Mouse (Mus musculus) G1E-ER4 (cell line): ENCODE data around the gene Mgat4d. TPM values are rescaled to one million over a fixed set of nuclear protein-coding genes. Genes with fewer than 3 reads are reported as not detected.

ENCODE experiments used
- GATA1 ChIP-seq: IDR thresholded peaks from one replicate; pipeline ENCODE4 v1.8.0; 2012; ENCODE audit warnings: low read length, inconsistent platforms
- polyA plus RNA-seq: library from polyadenylated mRNA; stranded (reverse); fragments of >175 nt; gene quantifications from 2 replicates; pipeline ENCODE4 v1.2.3, GENCODE M21; 2012

Mgat4d gene
- not detected in 2 replicates for polyA plus RNA-seq

DNA sequence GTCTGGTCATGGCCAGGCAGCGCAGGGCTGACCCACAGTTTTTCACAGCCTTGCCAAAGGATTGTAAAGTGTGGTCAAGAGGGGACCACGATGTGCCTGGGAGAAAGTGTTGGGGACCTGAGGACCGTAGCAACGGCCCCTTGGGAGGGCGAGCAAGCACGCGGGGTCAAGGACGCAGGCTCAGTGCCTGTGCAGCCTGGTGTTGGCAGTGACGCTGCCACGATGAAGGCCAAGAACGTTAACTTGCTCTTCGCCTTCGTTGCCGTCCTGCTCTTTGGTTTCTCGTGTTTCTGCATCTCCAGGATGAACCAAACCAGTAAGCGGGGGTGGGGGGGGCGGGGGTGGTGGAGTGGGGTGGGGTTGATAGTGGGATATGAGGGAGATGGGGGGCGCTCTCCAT, at the start of gene Mgat4d:
TSS of gene Mgat4d (plus strand) at position 209 of the 400 bp plus-strand sequence.
- no peak for TF ChIP-seq GATA1

DNA sequence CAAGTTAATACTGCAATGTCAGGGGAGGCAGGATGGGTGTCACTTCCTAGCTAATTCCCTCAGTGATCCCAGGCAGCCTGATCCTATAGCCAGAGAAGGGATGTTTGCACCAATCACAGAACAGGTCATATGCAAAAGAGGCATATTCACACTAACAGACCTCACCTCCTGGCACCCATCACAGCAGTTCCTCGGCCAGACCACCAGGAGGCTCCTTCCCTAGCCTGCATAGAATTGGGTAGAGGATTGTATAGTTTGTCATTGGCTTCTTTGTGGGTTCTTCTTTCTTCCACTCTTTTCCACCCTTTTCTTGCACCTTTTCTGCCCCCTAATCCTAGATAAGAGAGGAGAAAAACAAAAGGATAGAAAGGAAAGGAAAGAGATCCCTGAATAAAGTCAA, 48.1 kb upstream of the Mgat4d start:
- TF ChIP-seq GATA1, result no peak

DNA sequence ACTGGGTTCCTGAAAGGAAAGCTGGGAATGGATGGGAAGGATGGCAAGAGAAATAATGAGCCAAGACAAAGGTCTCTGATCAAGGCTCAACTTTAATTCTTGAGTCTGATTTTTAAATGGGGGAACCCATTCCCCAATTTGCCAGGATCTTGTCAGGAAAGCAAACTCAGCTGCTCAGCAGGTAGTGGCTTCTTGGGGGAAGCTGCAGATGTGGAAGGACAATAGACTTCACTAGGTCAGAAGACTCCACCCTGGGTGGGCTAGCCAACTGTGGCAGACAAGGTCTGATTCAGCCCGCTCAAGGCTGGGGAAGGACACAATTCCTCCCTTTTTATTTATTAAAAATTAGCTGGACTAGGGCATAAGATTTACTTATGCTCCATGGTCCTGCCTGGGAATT, 43.3 kb upstream of the Mgat4d start:
- no peak for TF ChIP-seq GATA1

DNA sequence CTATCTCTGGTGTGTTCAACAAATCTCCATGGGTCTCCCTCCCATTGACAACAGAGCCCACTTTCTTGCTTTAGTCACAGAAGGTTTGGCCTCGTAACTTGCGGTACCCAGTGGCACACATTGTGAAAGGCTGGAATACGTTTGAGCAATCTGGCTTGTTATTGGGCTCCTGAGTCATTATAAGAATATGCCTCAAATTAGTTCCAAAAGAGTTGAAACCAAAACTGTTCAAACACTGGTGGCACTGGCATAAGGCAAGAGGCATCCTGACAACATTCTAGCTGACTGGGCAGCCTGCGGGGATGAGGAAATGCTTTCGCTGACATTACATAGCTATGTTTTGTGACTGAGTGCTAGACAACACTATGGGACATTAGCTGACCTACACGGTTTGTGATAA, 38.4 kb upstream of the Mgat4d start:
- no peak for TF ChIP-seq GATA1

DNA sequence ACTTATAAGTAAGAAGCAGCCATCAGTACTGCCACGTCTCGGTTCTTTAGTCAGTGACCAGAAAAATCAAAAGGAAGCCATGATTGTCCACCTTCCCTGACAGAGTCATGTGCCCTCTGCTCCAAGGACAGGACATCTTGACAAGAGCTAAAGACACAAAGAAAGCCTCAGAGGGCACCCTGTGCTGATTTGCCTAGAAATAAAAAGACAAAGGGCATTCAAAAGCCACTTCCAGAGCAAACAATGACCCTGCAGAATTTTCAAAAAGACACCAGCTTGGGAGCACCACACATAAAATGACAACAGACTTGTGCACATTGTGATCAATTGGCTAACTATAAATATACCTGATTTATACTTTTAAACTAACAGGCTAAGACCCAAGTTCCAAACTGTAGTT, 32.6 kb upstream of the Mgat4d start:
- TF ChIP-seq GATA1, result no peak

DNA sequence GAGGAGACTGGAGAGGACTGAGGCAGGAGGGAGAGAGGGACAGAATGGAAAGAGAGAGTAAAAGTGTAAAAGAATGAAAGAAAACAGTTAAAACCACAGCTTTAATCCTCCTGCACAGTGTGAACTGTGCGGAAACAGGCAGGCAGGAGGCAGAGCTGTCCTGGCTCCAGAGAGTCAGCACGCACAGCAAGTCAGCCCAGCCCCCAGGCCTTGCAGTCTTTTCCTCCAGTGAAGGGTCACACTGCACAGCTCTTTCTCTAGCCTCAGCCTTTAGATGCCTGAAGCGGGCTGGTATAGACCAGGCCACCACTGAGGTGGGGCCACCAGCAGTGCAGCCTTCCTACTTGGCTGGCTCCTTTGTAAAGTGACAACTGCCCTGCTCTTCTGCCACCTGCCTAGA, 27.7 kb upstream of the Mgat4d start:
- no peak for TF ChIP-seq GATA1

DNA sequence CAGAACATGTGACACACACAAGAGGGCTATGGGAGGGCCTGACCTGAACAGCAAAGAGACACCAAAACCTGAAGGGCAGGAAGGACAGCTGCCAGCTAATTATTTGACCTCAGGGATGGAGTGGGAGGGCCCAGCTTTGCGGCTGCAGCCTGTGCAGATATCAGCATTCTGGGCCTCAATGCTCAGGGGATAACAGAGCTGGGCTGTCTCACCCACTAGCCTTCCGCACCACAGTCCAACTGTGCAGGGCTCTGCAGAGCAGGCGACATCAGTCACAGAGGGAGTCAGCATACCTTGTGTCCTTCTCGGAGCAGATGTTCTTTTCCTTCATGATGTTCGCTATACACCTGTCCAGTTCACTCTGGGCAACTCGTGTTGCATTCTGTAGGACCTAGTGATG, 25.9 kb upstream of the Mgat4d start:
- TF ChIP-seq GATA1, result no peak

DNA sequence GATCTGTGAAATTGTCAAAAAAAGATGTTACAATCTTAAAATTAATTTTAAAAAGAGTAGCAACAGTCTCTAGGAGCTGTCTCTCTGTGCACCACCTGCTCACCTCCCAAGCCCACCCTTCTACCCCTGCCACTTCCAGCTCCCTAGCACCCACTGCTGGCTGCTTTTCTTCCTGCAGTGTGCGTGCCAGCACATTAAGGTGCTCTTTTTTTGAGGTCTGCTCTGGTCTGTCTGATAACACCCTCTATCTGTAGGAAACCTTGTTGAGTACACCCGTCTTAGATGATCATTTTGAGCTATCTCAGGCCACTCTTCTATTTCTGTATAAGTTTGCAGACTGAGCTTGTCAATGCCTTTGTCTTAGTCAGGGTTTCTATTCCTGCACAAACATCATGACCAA, 25.2 kb upstream of the Mgat4d start:
- no peak for TF ChIP-seq GATA1

DNA sequence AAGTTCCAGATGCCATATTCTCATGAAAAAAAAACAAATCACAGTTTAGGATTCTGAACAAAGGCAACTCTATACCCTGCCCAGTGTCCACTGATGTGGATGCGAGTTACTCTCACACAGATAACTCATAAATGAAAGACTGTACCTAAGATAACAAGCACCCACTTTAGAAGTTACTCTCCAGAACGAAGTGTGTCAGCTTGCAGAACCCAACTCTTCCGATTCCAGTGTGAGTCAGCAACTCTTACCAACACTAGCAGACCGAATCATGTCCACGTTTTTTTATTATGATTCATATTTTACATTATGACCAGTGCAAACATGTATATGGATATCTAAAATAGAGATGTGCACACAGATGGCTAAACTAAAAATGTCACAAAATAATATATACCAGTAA, 20.4 kb upstream of the Mgat4d start:
- peak; percentile 20 for TF ChIP-seq GATA1

DNA sequence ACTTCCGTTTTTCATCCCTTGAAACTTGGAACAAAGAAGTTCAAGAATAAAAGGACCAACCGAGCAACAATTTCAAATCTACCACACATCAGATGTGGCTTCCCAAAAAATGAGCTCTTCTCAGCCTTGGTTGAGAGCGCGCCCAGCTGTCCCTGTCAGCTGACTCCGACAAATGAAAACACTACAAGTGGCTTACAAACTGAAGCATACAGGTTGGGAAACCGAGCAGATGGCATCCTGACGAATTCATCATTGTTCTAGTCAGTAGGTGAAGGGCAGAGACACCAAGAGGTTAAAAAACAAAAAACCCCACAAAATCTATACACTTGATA, 16.7 kb upstream of the Mgat4d start:
- TF ChIP-seq GATA1, result no peak

DNA sequence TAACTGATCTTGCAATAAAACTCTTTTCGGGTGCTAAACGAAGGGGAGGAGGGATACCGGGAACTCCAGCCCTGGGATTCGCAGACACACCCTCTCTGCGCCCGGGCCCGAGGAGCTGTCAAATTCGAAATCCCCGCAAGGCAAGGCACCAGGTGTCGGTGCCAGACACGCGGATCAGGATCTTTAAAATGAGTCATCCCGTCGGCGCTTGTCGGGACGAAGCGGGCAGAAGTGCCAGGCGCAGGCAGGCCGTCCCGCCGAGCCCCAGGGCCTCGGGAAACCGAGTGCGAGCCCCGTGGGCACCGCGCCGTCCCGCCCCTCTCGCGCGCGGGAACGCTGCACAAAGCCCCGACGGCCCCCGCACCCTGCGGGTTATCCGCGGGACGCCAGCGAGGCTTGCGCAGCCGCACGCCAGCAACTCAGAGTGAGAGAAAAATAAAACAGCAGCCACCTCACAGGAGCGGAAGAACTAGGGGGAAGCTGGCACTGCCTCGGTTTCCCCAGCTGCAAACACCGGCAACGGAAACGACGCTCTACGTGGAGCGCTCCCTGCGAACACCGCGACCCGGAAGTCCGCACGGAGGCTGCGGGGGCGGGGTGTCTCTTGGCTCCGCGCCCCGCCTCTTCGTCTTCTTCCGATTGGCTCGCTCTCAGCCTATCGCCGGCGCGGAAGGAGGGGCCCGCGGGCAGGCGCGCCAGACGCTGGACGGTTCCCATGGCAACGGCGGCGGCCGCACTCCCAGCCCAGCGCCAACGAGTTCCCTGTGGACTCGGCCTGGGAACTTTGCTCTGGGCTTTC, 16.2 kb upstream of the Mgat4d start, which contains the start of gene Elmod2:
TSS of gene Elmod2 (minus strand) at position 588 of the 799 bp plus-strand sequence.
- TF ChIP-seq GATA1, result no peak

DNA sequence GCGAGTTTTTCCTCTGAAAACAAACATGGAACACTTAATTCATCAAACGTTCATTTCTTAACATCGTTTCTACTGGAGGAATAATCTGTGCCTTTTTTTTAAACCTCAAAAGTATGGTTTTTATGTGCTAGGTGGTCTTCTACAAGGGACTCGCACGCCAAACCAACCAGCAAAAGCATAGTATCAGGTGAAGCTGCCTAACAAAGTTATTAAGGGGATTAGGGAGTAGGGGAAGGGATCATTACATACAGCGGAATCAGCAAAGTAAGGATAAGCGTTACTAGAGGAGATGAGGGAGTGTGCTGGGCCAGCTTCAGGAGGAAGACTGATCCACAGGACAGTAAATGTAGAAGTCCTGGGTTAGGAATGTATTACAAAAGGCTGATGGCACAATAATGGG, 15.4 kb upstream of the Mgat4d start:
- TF ChIP-seq GATA1, result no peak

DNA sequence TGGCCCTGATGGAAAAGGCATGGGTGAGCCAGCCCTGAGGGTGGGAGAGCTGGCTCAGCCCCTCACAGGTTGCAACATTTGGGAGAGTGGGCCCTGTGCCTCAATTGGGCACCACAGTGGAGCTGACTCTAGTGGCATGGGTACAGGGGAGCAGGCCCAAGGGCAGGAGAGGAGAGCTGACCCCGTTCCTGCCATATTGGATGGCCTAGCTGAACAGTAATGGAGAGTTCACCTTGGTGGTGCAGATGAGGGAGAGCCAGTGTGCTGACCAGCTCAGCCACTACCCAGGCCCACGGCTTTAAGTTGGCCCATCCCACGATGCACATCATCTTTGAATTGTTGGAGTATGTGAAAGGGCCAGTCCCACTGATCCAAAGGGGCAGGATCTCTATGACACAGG, 6.2 kb upstream of the Mgat4d start:
- TF ChIP-seq GATA1, result no peak

DNA sequence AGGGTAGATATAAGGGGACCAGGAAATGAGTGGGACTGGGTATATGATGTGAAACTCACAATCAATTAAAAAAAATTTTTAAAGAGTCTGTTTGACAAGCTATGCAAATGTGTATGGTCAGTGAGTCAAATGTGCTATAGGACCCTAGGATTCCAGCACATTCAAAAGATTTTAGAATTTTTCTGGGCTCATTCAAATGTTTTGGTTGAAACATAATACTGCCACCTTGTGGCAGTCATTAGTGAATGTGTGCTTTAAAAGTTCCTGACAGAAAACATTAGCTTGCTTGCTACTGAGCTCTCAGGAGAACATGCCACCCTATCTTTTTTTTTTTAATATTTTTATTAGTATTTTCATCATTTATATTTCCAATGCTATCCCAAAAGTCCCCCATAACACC, 5.6 kb upstream of the Mgat4d start:
- no peak for TF ChIP-seq GATA1

DNA sequence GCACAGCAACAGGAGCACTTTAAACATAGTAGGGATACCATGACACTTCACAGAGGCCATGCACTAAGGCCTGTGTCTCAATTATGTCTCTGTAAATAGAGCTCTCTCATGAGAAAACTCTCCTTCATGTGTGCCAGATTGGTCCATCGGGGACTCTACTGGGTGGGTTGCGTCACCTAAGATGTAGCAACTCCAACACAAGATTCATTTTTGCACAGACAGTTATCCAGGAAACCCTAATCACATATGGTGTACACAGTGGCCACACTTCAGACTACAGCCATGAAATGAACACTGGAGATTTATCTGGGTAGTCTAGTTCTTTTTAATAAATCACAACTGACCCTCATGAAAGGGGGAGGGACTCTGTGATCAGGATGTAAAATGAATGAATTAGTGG, 3.0 kb downstream of the Mgat4d start:
- TF ChIP-seq GATA1, result no peak

DNA sequence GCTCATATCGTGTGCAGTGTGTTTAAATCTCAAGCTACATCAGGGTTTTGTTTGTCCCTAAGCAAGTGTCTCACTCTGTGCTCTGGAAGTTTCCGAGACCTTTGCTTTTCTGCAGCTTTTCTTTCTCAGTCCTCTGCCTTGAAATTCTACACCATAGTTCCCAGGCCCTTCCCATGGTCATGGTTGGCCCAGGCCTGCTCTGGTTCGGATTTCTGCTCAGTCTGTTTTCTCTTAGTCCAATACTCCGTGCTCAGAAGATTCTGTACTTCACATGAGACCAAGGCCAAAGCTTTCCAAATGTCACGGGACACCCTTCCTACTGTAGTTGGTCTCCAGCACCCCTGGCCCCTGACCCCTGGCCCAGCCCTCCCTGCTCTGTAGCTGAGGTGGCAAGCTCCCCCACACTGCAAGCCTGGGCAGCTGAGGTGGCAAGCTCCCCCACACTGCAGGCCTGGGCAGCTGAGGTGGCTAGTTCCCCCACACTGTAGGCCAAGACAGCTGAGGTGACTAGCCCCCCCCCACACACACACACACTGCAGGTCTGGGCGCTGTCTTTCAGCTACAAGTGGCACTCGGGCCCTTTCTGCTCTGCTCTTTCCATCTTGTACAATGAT, 15.0 kb downstream of the Mgat4d start:
- no peak for TF ChIP-seq GATA1

DNA sequence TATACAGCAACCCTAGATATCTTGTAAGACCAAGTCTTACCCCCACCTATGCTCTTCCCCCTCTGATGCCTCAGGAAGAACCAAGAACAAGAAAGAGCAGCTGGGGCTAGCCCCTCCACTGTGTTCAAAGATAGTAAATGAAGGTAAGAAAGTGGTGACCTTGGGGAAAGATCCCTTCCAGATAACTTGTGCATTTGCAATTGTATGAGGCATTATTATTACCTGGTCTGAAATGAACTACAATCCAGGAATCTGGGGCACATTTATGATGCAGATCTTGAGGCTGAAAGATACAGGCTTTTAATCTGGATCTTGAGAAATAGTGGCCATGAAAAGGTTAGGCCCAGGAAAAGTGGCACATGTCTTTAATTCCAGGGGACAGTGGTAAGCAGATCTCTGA, 29.0 kb downstream of the Mgat4d start:
- no peak for TF ChIP-seq GATA1
